In genomic region chr8:86273811-86274210, GRCm38 (mm10) we compare ENCODE assay signal across 9 mouse cellular contexts.
DNase-seq lines count a peak whose midpoint lies in the region.
"Had no signal": no experiment of that assay in that cellular context is flagged by ENCODE, and none has a peak within 500 bp of the region (broad histone marks: within the 10 kb centered on the region; RNA-seq: fewer than 3 reads in every experiment).

No protein-coding gene starts in this region.

- intact Hi-C loops in left cerebral cortex, postnatal 36 days (cut with DNase I): loop anchor here (5.0 kb wide), 2 partner anchors 62 to 117 kb away; no protein-coding TSS in a partner anchor
- intact Hi-C loops in heart, postnatal 25 days (cut with DNase I): no loop called here

- peak; percentile 56 for DNase-seq in layer of hippocampus, adult 11-12 months (ENCODE audit: low spot score)
- DNase-seq in layer of hippocampus, postnatal 25 days (ENCODE audit: extremely low spot score in 1 of 2, low spot score in 1 of 2): no peak
- DNase-seq in frontal cortex, postnatal 10 days (ENCODE audit: low spot score in 2 of 2): peak; percentile 38 to 41
- peak; percentile 38 to 45 for DNase-seq in left cerebral cortex, postnatal 36 days (ENCODE audit: low spot score in 2 of 2)
- DNase-seq in right cerebral cortex, postnatal 10 days (ENCODE audit: low spot score in 2 of 2): peak; percentile 68 to 81
- DNase-seq in heart, postnatal 25 days (ENCODE audit: low spot score): no peak
- no peak for DNase-seq in testis, postnatal 10 days (ENCODE audit: low spot score)
- no peak for DNase-seq in adrenal gland, adult (ENCODE audit: inconsistent age in 2 of 2, low spot score in 1 of 2)
- DNase-seq: kidney, adult 2 months had no signal

Comparison
In these comparisons a context has a peak if more than half of its experiments do, and no peak if none do; other contexts are left out.
1. DNase-seq: peak in layer of hippocampus, adult 11-12 months (single experiment), frontal cortex, postnatal 10 days (2 of 2), left cerebral cortex, postnatal 36 days (2 of 2) and right cerebral cortex, postnatal 10 days (2 of 2); none in layer of hippocampus, postnatal 25 days (0 of 2), heart, postnatal 25 days (single experiment), testis, postnatal 10 days (single experiment) and adrenal gland, adult (0 of 2).